Comparison of ENCODE assay signal across 9 mouse cellular contexts in the genomic region with DNA sequence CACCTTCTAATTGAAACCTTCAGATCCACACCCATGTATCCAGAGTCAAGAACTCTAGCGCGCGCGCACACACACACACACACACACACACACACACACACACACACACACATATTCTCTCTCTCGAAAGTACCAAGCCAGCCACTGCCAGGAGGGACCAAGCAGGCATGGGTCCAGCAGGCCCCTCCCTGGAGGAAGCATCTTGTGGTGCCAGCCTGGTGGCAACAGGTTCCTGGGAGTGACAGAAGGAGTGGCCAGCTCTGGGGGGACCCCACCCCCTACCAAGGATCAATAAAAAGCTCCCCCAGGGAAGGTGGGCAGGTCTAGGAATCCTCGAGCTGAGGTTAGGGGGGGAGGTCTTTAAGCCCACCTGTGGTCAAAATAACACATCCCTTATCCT. TPM values are rescaled to one million over a fixed set of nuclear protein-coding genes. Genes with fewer than 3 reads are reported as not detected.
DNase-seq lines count a peak whose midpoint lies in the region; ATAC-seq and TF ChIP-seq lines count a peak whose summit lies in the region.
"Had no signal": no experiment of that assay in that cellular context is flagged by ENCODE, and none has a peak within 500 bp of the region (broad histone marks: within the 10 kb centered on the region; RNA-seq: fewer than 3 reads in every experiment).

No protein-coding gene starts in this region.

- intact Hi-C loops in left cerebral cortex, postnatal 14 days (cut with DNase I): no loop called here

- H3K4me2 ChIP-seq in kidney, postnatal 0 days (ENCODE audit: low read length): peak overlapping the region; percentile 50
- H3K4me2 ChIP-seq in forebrain, embryonic 16.5 days (ENCODE audit: low read length): peak overlapping the region; percentile 54
- H3K4me2 ChIP-seq in liver, embryonic 16.5 days (ENCODE audit: low read depth, low read length): peak overlapping the region; percentile 72

- 77% methylated on average over 6 of the region's 6 CpGs for WGBS in kidney, postnatal 0 days
- 29% methylated on average over 6 of the region's 6 CpGs for WGBS in cerebellum, adult 2 months
- 64% methylated on average over 6 of the region's 6 CpGs for WGBS in forebrain, embryonic 16.5 days
- WGBS in liver, embryonic 16.5 days (ENCODE audit: insufficient replicate concordance): 57% methylated on average over 6 of the region's 6 CpGs

- 0 out of 2 replicates have a peak overlapping the region, but pooled peaks have one; percentile 6 for H3K9ac ChIP-seq in kidney, postnatal 0 days (ENCODE audit: low read depth, low read length)
- no peak overlapping the region for H3K9ac ChIP-seq in forebrain, embryonic 16.5 days (replicated peaks; ENCODE audit: low read depth, low read length)
- H3K9ac ChIP-seq in liver, embryonic 16.5 days (ENCODE audit: low read depth, low read length): peak overlapping the region; percentile 20; the same call in 1 of the 2 replicates

- H3K4me1 ChIP-seq in kidney, postnatal 0 days (replicated peaks; ENCODE audit: insufficient read depth, low read length): peaks cover 72% of the 10 kb centered on the region
- peaks cover 82% of the 10 kb centered on the region for H3K4me1 ChIP-seq in cerebellum, adult 2 months (ENCODE audit: control insufficient read depth, insufficient read depth, low read length)
- H3K4me1 ChIP-seq in forebrain, embryonic 16.5 days (replicated peaks; ENCODE audit: control insufficient read depth, insufficient read depth, low read length): peaks cover 68% of the 10 kb centered on the region
- H3K4me1 ChIP-seq in liver, embryonic 16.5 days (ENCODE audit: control insufficient read depth, low read depth, low read length): peaks cover 63% of the 10 kb centered on the region

- no peak for DNase-seq in kidney, postnatal 0 days (ENCODE audit: low spot score)
- DNase-seq in kidney, postnatal 14 days: no peak
- DNase-seq in cerebellum, adult 2 months: peak; percentile 58 to 63
- no peak for DNase-seq in adrenal gland, adult 8-10 months
- DNase-seq in adipocyte (ENCODE audit: low spot score): no peak
- no peak for DNase-seq in left cerebral cortex, postnatal 14 days (ENCODE audit: low spot score in 2 of 2)
- DNase-seq: adrenal gland, postnatal 25 days had no signal

- no peaks in the 10 kb centered on the region for H3K9me3 ChIP-seq in kidney, postnatal 0 days (replicated peaks; ENCODE audit: low read length)
- H3K9me3 ChIP-seq in forebrain, embryonic 16.5 days (ENCODE audit: control insufficient read depth, low read length): no peaks in the 10 kb centered on the region
- no peaks in the 10 kb centered on the region for H3K9me3 ChIP-seq in liver, embryonic 16.5 days (replicated peaks; ENCODE audit: control insufficient read depth, low read length)

- no peak for TF ChIP-seq POLR2A in cerebellum, adult 2 months (IDR thresholded peaks at IDR 0.05; ENCODE audit: borderline replicate concordance, insufficient read depth, low read length)

- H3K4me3 ChIP-seq in kidney, postnatal 0 days (replicated peaks; ENCODE audit: low read depth, low read length): no peak overlapping the region
- peak overlapping the region; percentile 9 for H3K4me3 ChIP-seq in cerebellum, adult 2 months (replicated peaks; ENCODE audit: insufficient read depth, low read depth, low read length)
- H3K4me3 ChIP-seq in forebrain, embryonic 16.5 days (replicated peaks; ENCODE audit: low read length): no peak overlapping the region
- peak overlapping the region; percentile 63 for H3K4me3 ChIP-seq in liver, embryonic 16.5 days (ENCODE audit: low read depth, low read length)

- peak overlapping the region; percentile 82; the same call in 1 of the 2 replicates for H3K27ac ChIP-seq in kidney, postnatal 0 days
- H3K27ac ChIP-seq in cerebellum, adult 2 months (ENCODE audit: insufficient read depth, low read length): peak overlapping the region; percentile 93; the same call in 1 of the 2 replicates
- no peak overlapping the region for H3K27ac ChIP-seq in forebrain, embryonic 16.5 days (ENCODE audit: low read length)
- H3K27ac ChIP-seq in liver, embryonic 16.5 days (ENCODE audit: low read length): no peak overlapping the region

- H3K36me3 ChIP-seq in kidney, postnatal 0 days (ENCODE audit: insufficient read depth, low read length): 0 out of 2 replicates have a peak, but pooled peaks cover 9% of the 10 kb centered on the region
- H3K36me3 ChIP-seq in forebrain, embryonic 16.5 days (ENCODE audit: control insufficient read depth, insufficient read depth): no peaks in the 10 kb centered on the region
- no peaks in the 10 kb centered on the region for H3K36me3 ChIP-seq in liver, embryonic 16.5 days (ENCODE audit: control insufficient read depth, insufficient read depth)

- TF ChIP-seq CTCF in kidney, postnatal 0 days (IDR thresholded peaks at IDR 0.05; ENCODE audit: low read depth): no peak
- TF ChIP-seq CTCF in cerebellum, adult 2 months (IDR thresholded peaks at IDR 0.05; ENCODE audit: borderline replicate concordance, insufficient read depth, low read depth, low read length): no peak

- no peaks in the 10 kb centered on the region for H3K27me3 ChIP-seq in kidney, postnatal 0 days (ENCODE audit: insufficient read depth, low read length)
- no peaks in the 10 kb centered on the region for H3K27me3 ChIP-seq in cerebellum, adult 2 months (ENCODE audit: control insufficient read depth, insufficient read depth, low read length)
- H3K27me3 ChIP-seq in forebrain, embryonic 16.5 days (replicated peaks; ENCODE audit: control insufficient read depth, insufficient read depth, low read length): no peaks in the 10 kb centered on the region
- no peaks in the 10 kb centered on the region for H3K27me3 ChIP-seq in liver, embryonic 16.5 days (ENCODE audit: control insufficient read depth, insufficient read depth, low read depth, low read length)

- no peak for ATAC-seq in kidney, postnatal 0 days (replicated peaks; ENCODE audit: low FRiP score, low read depth)
- no peak for ATAC-seq in forebrain, embryonic 16.5 days
- ATAC-seq in liver, embryonic 16.5 days (ENCODE audit: low read depth): no peak

RNA-seq across cellular contexts. Expression of a gene that starts 12.6 kb away (rescaled TPM):
- polyA plus RNA-seq in kidney, postnatal 0 days (2015; fragmentation: Nextera tagmentation; extraction: Ambion mirVana): 38.1 and 39.3 TPM in 2 replicates
- polyA plus RNA-seq in cerebellum, adult 2 months (2012; rRNA removed): 188 and 194 TPM in 2 replicates
- polyA plus RNA-seq in forebrain, embryonic 16.5 days (2015; fragmentation: Nextera tagmentation; extraction: Ambion mirVana): 124 and 136 TPM in 2 replicates
- polyA plus RNA-seq in liver, embryonic 16.5 days (2015; fragmentation: Nextera tagmentation; extraction: Ambion mirVana): 16.9 and 20.4 TPM in 2 replicates
- 100 to 1,000 TPM; 100 to 175 (median 132) TPM for total RNA-seq in adrenal gland, adult 8-10 months (2022)
- total RNA-seq in left cerebral cortex, postnatal 14 days (2021): 100 to 1,000 TPM; 194 to 197 TPM

RNA-seq across cellular contexts. Expression of a gene that starts 28.0 kb away (rescaled TPM):
- 41.4 and 43.6 TPM in 2 replicates for polyA plus RNA-seq in kidney, postnatal 0 days (2015; fragmentation: Nextera tagmentation; extraction: Ambion mirVana)
- polyA plus RNA-seq in cerebellum, adult 2 months (2012; rRNA removed): 115 and 120 TPM in 2 replicates
- polyA plus RNA-seq in forebrain, embryonic 16.5 days (2015; fragmentation: Nextera tagmentation; extraction: Ambion mirVana): 21.5 and 26.2 TPM in 2 replicates
- 7.7 and 8.2 TPM in 2 replicates for polyA plus RNA-seq in liver, embryonic 16.5 days (2015; fragmentation: Nextera tagmentation; extraction: Ambion mirVana)
- 100 to 1,000 TPM; 143 to 173 (median 158) TPM for total RNA-seq in adrenal gland, adult 8-10 months (2022)
- total RNA-seq in left cerebral cortex, postnatal 14 days (2021): 10 to 100 TPM; 45.5 to 49.1 TPM

RNA-seq across cellular contexts. Expression of a gene that starts 31.3 kb away (rescaled TPM):
- polyA plus RNA-seq in kidney, postnatal 0 days (2015; fragmentation: Nextera tagmentation; extraction: Ambion mirVana): 6.3 and 9.2 TPM in 2 replicates
- 1.3 and 2.2 TPM in 2 replicates for polyA plus RNA-seq in cerebellum, adult 2 months (2012; rRNA removed)
- polyA plus RNA-seq in forebrain, embryonic 16.5 days (2015; fragmentation: Nextera tagmentation; extraction: Ambion mirVana): 5.4 and 5.5 TPM in 2 replicates
- polyA plus RNA-seq in liver, embryonic 16.5 days (2015; fragmentation: Nextera tagmentation; extraction: Ambion mirVana): 13.2 and 13.8 TPM in 2 replicates
- total RNA-seq in adrenal gland, adult 8-10 months (2022): under 1 TPM; 0.41 to 0.83 (median 0.56) TPM
- under 1 TPM; 0.46 to 0.63 TPM for total RNA-seq in left cerebral cortex, postnatal 14 days (2021)

RNA-seq across cellular contexts. Expression of a gene that starts 32.3 kb away (rescaled TPM):
- polyA plus RNA-seq in kidney, postnatal 0 days (2015; fragmentation: Nextera tagmentation; extraction: Ambion mirVana): 111 and 123 TPM in 2 replicates
- 35.2 and 40.2 TPM in 2 replicates for polyA plus RNA-seq in cerebellum, adult 2 months (2012; rRNA removed)
- 103 and 123 TPM in 2 replicates for polyA plus RNA-seq in forebrain, embryonic 16.5 days (2015; fragmentation: Nextera tagmentation; extraction: Ambion mirVana)
- polyA plus RNA-seq in liver, embryonic 16.5 days (2015; fragmentation: Nextera tagmentation; extraction: Ambion mirVana): 51.2 and 52.5 TPM in 2 replicates
- 10 to 100 TPM; 67.2 to 86.9 (median 81.0) TPM for total RNA-seq in adrenal gland, adult 8-10 months (2022)
- total RNA-seq in left cerebral cortex, postnatal 14 days (2021): 10 to 100 TPM; 60.5 to 65.2 TPM

RNA-seq across cellular contexts. Expression of a gene that starts 51.1 kb away (rescaled TPM):
- polyA plus RNA-seq in kidney, postnatal 0 days (2015; fragmentation: Nextera tagmentation; extraction: Ambion mirVana): 0.09 TPM in 1 of 2 replicates, not detected in the other
- polyA plus RNA-seq in cerebellum, adult 2 months (2012; rRNA removed): 3.1 and 4.0 TPM in 2 replicates
- polyA plus RNA-seq in forebrain, embryonic 16.5 days (2015; fragmentation: Nextera tagmentation; extraction: Ambion mirVana): not detected in 2 replicates
- polyA plus RNA-seq in liver, embryonic 16.5 days (2015; fragmentation: Nextera tagmentation; extraction: Ambion mirVana): 0.04 TPM in 1 of 2 replicates, not detected in the other
- 1 to 10 TPM in 2 of 4 experiments, under 1 TPM in 2; 0.20 to 1.2 (median 0.78) TPM for total RNA-seq in adrenal gland, adult 8-10 months (2022)
- under 1 TPM; 0.59 to 0.72 TPM for total RNA-seq in left cerebral cortex, postnatal 14 days (2021)

Comparison
In these comparisons a context has a peak if more than half of its experiments do, and no peak if none do; other contexts are left out.
1. DNase-seq: peak in cerebellum, adult 2 months (2 of 2); none in kidney, postnatal 0 days (single experiment), kidney, postnatal 14 days (single experiment), adrenal gland, adult 8-10 months (single experiment), adipocyte (single experiment) and left cerebral cortex, postnatal 14 days (0 of 2).
2. H3K27ac ChIP-seq: peak in kidney, postnatal 0 days (single experiment) and cerebellum, adult 2 months (single experiment); none in forebrain, embryonic 16.5 days (single experiment) and liver, embryonic 16.5 days (single experiment).
3. H3K4me3 ChIP-seq: peak in cerebellum, adult 2 months (single experiment) and liver, embryonic 16.5 days (single experiment); none in kidney, postnatal 0 days (single experiment) and forebrain, embryonic 16.5 days (single experiment).
4. Peak in every context shown above with its lines, with median percentiles within 50 percentile points of each other: H3K4me2 ChIP-seq.